Mouse (Mus musculus) heart, adult 18-20 months (tissue): ENCODE measurements around the gene Tubb4a. TPM values are rescaled to one million over a fixed set of nuclear protein-coding genes. Genes with fewer than 3 reads are reported as not detected.

Experiments
- DNase-seq, 2 experiments: peaks; one replicate each; pipeline ENCODE4 v3.0.0; 2021 to 2022; ENCODE audit warnings: mixed read lengths in 1 of 2
- total RNA-seq, 2 experiments: library from RNA; stranded (reverse); gene quantifications; 2 replicates each; pipeline ENCODE4 v1.2.3; 2021

Tubb4a gene
- total RNA-seq, 2 experiments from 2014 or later: 1.2 to 1.6 TPM

GRCm38 (mm10) chr17:57102276-57102675 is 14.7 kb upstream of the Tubb4a start:
- DNase-seq: no peak

- no peak for DNase-seq
Observed at GRCm38 (mm10) chr17:57099629-57100325, 12.2 kb upstream of the Tubb4a start.

DNA sequence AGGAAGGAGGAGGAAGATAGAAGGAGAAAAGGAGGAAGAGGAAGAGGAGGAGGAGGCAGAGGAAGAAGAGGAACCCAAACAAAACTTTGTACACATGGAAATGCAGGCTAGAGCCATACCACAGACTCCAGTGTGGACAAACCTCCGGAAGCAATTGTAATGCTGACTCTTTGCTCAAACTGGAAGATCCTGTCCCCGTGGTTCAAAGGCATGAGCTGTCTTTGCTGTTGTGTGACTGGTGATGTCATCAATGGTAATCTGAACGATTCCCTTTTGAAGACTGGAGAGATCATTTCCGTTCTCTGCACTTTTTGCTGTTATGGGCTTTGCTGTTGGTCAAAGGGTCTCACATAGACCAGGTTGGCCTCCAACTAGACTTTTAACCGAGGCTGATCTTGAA is 10.7 kb upstream of the Tubb4a start:
- DNase-seq: no peak

DNA sequence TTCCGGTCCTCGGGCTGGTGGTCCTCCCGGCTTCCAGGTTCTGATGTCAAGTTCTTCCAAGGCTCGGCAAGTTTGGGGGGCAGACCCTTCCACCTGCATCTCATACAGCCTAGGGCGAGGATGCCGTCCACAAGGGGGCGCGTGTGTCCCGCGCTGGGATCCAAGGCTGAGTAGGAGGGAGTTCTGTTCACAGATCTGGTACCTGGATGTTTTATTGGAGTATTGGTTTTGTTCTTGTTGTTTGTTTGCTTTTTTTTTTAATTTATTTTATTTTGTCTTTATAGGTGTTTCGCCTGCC is 9.0 kb upstream of the Tubb4a start:
- DNase-seq: peak; percentile 77 to 93

DNA sequence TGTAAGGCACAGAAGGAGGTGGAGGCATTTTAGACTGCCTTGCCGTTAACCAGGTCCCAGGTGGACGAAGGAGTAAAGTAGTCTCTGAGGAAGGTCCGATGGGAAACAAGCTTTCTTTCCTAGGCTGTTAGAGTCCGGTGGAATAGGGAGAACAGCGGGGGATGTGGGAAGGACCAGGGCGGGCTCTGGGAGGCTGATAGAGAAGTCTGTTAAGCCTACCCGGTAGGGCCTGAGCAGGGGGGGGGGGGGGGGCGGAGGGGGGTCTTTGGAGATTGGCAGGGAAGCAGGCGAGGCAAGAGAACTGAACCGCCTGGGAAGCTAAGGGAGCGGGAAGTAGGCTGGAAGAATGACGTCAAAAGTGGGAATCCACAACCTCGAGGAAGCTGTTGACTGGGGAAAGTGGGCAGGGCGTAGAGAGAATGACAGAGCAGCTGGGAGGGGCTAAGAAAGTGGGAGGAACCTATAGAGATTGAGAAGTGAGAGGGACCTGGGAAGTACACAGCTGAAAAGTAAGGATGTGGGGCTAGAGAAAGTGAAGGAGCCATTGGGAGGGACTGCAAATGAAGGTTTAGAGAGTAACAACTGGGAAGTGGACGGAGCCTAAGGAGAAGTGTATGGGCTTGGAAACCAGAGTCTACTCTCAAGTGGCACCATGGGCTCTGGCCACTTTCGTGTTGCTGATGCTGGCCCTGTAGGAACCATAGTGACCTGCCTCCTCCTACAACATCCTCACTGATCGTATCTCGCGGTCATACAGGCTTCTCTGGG is 8.5 kb upstream of the Tubb4a start:
- DNase-seq: peak; percentile 77 to 86

DNA sequence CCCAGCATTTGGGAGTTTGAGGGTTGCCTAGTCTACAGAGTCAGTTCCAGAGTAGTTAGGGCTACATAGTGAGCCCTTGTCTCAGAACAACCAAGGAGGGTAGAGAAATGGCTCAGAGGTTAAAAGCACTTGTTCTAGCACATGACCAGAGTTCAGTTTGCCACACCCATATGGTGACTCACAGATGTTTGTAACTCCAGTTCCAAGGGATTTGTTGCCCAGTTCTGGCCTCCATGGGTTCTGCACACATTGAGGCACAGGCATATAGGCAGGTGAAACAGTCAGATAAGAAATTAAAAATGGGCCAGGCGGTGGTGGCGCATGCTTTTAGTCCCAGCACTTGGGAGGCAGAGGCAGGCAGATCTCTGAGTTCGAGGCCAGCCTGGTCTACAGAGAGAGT is 6.6 kb upstream of the Tubb4a start:
- no peak for DNase-seq

DNA sequence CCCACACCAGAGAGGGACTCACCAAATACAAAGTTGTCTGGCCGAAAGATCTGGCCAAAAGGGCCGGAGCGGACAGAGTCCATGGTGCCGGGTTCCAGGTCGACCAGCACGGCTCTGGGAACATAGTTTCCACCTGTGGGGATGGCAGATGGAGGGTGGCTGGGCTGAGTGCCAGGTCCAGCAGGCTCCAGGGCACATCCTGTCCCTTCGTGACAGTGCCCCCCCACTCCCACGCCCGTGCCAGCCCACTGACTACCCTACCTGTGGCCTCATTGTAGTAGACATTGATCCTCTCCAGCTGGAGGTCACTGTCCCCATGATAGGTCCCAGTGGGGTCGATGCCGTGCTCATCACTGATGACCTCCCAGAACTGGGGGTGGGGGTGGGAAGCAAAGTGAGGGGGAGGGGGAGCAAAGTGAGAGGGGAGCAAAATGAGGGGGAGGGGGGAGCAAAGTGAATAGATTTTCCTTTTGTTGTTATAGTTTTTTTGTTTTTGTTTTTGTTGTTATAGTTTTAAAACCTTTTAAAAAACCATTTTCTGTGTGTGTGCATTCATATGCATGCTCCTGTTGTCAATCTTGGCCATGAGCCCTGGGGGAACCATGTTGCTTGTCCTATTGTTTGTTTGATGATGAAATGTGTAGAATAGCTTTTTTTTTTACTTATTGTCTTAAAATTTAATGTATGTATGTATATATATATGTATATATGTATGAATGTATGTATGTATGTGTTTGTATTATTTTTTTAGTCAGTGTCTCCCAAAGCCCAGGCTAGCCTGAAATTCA is 1.4 kb downstream of the Tubb4a start:
- DNase-seq: no peak

- no peak for DNase-seq
Observed at GRCm38 (mm10) chr17:57082481-57082880, 5.1 kb downstream of the Tubb4a start.

DNA sequence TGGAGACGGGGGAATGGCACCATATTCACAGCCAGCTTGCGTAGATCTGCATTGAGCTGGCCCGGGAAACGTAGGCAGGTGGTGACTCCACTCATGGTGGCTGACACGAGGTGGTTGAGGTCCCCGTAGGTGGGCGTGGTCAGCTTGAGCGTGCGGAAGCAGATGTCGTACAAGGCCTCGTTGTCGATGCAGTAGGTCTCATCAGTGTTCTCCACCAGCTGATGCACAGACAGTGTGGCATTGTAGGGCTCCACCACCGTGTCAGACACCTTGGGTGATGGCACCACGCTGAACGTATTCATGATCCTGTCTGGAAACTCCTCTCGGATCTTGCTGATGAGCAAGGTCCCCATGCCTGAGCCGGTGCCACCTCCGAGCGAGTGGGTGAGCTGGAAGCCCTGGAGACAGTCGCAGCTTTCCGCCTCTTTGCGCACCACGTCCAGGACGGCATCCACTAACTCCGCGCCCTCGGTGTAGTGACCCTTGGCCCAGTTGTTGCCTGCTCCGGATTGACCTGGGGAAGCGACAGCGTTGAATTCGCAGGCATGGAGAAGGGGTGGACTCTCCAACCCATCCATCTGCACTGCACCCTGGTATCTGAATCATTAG is 6.2 kb downstream of the Tubb4a start:
- no peak for DNase-seq

GRCm38 (mm10) chr17:57079919-57080318 is 7.7 kb downstream of the Tubb4a start:
- no peak for DNase-seq

DNA sequence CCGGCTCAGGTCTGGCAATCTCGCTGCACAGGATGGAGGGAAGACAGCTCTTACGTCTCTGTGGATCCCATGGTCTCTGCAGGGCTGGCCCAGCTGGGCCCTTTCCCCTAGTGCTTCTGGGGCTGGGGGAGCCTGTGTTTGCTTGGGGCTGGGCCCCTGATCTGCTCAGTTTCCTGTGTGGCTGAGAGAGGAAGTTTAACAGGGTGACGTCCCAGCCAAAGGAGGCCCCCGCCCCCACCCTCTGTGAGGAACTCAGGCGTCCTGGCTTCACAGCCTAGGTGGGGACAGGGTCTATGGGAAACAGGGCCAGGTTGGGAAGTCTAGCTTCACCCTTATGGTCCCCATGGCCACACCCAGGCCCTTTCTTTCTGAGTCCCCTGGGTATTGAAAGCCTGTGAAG is 9.2 kb downstream of the Tubb4a start, which contains the start of gene Dennd1c:
Gene Dennd1c, minus strand, starts transcription at position 179 of the 400 bp plus-strand sequence.
- peak; percentile 21 to 50 for DNase-seq

- no peak for DNase-seq
Observed at GRCm38 (mm10) chr17:57076916-57077315, 10.7 kb downstream of the Tubb4a start.

DNA sequence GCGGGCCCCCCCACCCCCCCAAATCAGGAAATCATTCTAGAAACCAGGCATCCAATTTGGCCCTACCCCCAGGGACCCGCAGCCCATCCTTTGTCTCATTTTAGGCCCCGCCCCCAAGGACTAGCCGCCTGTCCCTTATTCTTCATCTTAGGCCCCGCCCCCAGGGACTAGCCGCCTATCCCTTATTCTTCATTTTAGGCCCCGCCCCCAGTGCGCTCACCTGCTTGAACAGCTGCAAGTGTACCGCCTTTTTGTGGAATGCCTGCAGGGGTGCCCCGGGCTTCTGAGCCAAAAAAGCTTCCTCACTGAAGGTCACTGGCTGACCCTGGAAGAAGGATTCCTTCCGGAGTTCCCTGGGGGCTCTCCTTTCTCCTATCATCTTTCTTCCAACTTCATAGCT is 16.9 kb downstream of the Tubb4a start:
- DNase-seq: no peak

DNA sequence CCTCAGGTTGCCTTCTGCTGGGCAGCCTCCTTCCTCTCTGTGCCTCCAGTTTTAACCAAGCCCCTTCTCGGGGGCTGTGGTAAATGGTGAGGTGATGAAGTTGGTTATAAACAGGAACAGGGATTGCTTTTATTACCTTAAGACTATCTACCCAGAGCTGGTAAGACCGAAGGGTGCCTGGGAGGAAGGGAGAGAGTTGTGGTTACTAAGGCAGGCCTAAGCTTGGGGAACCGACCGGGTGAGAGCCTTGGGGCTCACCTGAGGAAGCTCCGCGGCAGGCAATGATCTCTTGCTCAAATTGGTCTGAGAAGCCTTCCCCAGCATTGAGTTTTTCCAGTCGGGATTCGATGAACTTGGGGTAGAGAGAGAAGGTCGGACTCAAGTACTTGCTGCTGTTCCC is 17.3 kb downstream of the Tubb4a start:
- no peak for DNase-seq

DNA sequence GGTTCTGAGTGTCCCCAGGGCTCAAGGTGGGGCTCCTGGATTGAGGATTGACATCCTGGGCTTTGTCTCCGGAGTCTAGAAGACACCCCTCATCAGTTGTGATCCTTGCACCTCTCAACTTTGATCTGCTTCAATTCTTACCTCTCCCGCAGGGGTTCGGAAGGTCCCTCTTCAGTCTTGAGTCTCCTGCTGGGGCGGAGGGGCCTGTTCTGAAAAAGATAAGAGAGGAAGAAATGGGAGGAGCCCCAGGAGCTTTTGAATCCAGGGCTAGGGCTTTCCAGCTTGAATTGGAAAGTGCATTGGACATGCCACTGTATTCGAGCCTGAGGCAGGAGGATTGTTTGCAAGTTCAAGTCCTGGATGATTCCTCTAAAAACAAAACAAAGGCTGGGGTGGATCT is 20.7 kb downstream of the Tubb4a start:
- no peak for DNase-seq

DNA sequence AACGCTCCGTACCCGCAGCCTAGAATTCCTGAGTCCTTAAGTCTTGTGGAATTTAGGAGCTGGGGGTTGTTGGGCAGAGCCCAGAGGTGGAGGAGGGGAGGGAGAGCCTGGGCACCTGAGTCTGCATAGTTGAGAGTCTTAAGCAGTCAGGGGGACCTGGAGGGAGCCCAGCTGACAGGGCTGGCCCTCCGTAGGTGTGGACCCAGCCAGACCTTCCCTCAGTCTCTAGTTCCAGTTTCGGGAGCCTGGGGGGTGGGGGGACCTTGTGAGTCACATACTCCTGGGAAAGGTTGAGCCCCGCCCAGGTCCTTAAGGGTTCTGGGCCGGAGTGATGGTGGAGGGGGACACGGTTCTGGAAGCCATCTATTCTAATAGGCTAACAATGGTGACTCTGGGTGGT is 24.6 kb downstream of the Tubb4a start:
- DNase-seq: no peak

DNA sequence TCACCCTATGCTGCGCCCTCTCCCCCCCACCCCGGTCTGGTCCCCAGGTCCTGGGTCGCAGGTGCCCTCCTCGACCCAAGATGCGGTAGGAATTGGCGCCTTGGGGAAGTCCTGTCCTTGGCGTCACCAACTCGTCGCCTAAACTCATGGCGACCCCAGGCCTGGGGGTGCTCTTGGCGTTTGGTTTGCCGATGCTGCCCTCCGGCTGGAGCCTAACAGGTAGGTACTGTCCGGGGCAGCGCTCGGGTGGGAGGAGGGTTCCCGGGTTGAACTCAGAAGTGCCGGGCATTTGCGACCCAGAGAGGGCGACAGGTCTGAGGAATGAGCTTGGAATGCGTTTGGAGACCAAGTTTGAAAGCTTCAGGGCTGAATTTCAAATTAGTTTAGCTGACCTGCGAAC is 25.0 kb downstream of the Tubb4a start:
- DNase-seq: no peak

DNA sequence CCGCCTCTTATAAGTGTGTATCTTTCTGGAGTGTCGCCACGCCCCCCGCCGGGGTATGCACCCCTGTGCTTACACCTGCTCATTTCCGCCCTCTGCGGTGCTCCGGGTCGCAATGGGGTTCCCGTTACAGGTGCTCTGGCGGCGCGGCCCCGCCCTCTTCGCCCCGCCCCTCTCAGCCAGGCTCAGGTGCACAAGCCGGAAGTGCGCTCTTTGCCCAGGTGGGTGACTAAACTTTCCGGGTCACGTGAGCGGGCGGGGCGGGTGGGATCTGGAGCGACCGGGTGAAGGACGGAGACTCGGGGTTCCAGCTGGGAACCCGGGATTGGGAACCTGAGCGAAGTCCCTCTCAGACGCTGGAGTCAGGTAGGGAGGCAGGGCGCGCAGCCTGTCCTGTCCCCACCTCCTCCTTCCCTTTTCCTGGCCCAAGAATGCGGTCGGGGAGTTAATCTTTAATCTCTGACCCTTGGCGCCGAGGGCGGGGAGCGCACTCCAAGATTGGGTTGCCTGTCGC is 25.5 kb downstream of the Tubb4a start:
- DNase-seq: no peak

GRCm38 (mm10) chr17:57061069-57061468 is 26.5 kb downstream of the Tubb4a start:
- DNase-seq: no peak

DNA sequence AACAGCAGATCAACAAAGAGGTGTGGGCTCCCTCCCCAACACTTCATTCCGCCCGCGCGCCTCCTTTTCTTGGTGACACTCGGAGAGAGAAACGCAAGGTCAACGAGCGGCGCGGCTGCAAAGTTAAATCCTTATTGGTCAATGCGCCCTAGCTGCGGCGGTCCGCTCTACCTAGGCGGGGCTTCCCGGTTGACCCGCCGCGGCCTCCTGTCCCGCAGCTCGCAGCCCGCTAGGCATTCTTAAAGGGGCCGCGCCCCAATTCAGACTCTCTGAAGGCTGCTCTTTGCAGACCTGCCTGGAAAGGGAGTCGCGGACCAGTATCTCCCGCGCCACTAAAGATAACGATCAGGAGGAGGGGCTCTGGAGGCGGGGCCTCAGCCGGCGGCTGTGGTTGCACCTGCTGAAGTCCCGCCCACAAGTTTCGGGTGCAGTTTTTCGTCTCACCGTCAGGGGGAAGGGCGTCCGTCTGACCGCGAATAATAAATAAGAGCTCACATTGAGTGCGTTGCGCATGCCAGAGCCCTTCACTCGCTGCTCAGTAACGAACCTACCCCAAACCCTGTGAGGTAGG is 27.3 kb downstream of the Tubb4a start:
- DNase-seq: peak; percentile 97 to 98

GRCm38 (mm10) chr17:57059486-57059977 is 28.1 kb downstream of the Tubb4a start, which contains the start of gene Slc25a23:
Slc25a23 (minus strand) TSS chr17:57059863.
- peak; percentile 66 to 74 for DNase-seq
